Mouse (Mus musculus) R1 (cell line): ENCODE results near the gene Nphp4.
A peak's percentile ranks its signal among the peaks of the same experiment; 100 is the strongest.

Experiments used
- DNase-seq: peaks from one replicate; pipeline ENCODE4 v3.0.0-alpha.2; 2018; ENCODE audit warnings: low read depth, low spot score

Nphp4 gene

GRCm38 (mm10) chr4:152476427-152477023, at the start of gene Nphp4:
Gene Nphp4 (plus strand): TSS chr4:152476706.
- DNase-seq = no peak

GRCm38 (mm10) chr4:152428259-152428658, 48.2 kb upstream of the Nphp4 start:
- no peak for DNase-seq

GRCm38 (mm10) chr4:152432308-152432707, 44.2 kb upstream of the Nphp4 start:
- DNase-seq = peak; percentile 67

- peak; percentile 90 for DNase-seq
These were observed 41.7 kb upstream of the Nphp4 start for GRCm38 (mm10) chr4:152434836-152435235.

GRCm38 (mm10) chr4:152435255-152435654, 41.3 kb upstream of the Nphp4 start:
- DNase-seq = peak; percentile 63

GRCm38 (mm10) chr4:152440882-152441281, 35.6 kb upstream of the Nphp4 start:
- DNase-seq = peak; percentile 44

GRCm38 (mm10) chr4:152441536-152441935, 35.0 kb upstream of the Nphp4 start:
- DNase-seq = peak; percentile 83

- DNase-seq = no peak
These were observed 30.3 kb upstream of the Nphp4 start for GRCm38 (mm10) chr4:152446178-152446577.

- peak; percentile 21 for DNase-seq
These were observed 28.5 kb upstream of the Nphp4 start for GRCm38 (mm10) chr4:152447731-152448665.

- peak; percentile 81 for DNase-seq
These were observed 27.9 kb upstream of the Nphp4 start for GRCm38 (mm10) chr4:152448666-152449018.

- DNase-seq = peak; percentile 48
These were observed 25.1 kb upstream of the Nphp4 start for GRCm38 (mm10) chr4:152451371-152451770.

GRCm38 (mm10) chr4:152453079-152453478, 23.4 kb upstream of the Nphp4 start:
- DNase-seq = no peak

GRCm38 (mm10) chr4:152454153-152454552, 22.4 kb upstream of the Nphp4 start:
- DNase-seq = no peak

- DNase-seq = no peak
These were observed 19.9 kb upstream of the Nphp4 start for GRCm38 (mm10) chr4:152456609-152457008.

- no peak for DNase-seq
These were observed 18.8 kb upstream of the Nphp4 start for GRCm38 (mm10) chr4:152457673-152458072.

GRCm38 (mm10) chr4:152462516-152462915, 14.0 kb upstream of the Nphp4 start:
- DNase-seq = no peak

- DNase-seq = no peak
These were observed 13.4 kb upstream of the Nphp4 start for GRCm38 (mm10) chr4:152463147-152463546.

- no peak for DNase-seq
These were observed 11.4 kb upstream of the Nphp4 start for GRCm38 (mm10) chr4:152465116-152465515.

- no peak for DNase-seq
These were observed 9.9 kb upstream of the Nphp4 start for GRCm38 (mm10) chr4:152466601-152467000.

GRCm38 (mm10) chr4:152467951-152468350, 8.6 kb upstream of the Nphp4 start:
- DNase-seq = no peak

GRCm38 (mm10) chr4:152475941-152476340, 565 bp upstream of the Nphp4 start:
- DNase-seq = no peak

GRCm38 (mm10) chr4:152477106-152477465, 580 bp downstream of the Nphp4 start:
- DNase-seq = no peak
